Mouse (Mus musculus): ENCODE results near the gene Aff4.

DNA sequence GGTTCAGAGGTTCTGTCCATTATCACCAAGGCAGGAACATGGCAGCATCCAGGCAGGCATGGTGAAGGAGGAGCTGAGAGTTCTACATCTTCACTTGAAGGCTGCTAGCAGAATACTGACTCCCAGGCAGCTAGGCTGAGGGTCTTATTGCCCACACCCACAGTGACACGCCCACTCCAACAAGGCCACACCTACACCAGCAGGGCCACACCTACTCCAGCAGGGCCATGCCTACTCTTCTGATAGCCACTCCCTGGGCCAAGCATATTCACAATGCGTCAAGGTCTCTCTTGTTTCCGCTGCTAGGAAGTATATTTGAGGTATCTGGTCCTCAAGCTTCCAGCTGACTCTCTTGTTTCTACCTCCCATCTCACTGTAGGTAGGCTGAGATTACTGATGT, 108.4 kb downstream of the Aff4 start:
- TF ChIP-seq CHD2 (IDR thresholded peaks at IDR 0.05; ENCODE audit: low read depth, low read length), result no peak
- TF ChIP-seq HCFC1 (IDR thresholded peaks at IDR 0.05; ENCODE audit: borderline replicate concordance, insufficient read depth, low read length), result no peak
- TF ChIP-seq MAFK (IDR thresholded peaks at IDR 0.05; ENCODE audit: insufficient read depth, low read depth, low read length), result no peak
- no peak for TF ChIP-seq ZC3H11A (IDR thresholded peaks at IDR 0.05; ENCODE audit: borderline replicate concordance, low read depth, low read length)
